Mouse (Mus musculus) C2C12 (cell line): ENCODE measurements around the gene Schip1.

Source experiments
- CTCF ChIP-seq: IDR thresholded peaks from one replicate; pipeline ENCODE4 v1.5.1; 2011; ENCODE audit not compliant: control insufficient read depth, insufficient read depth, insufficient read length
- MYOD1 ChIP-seq: IDR thresholded peaks from one replicate; pipeline ENCODE4 v1.6.1; 2011; ENCODE audit warnings: low read depth; ENCODE audit not compliant: control insufficient read depth, insufficient read length
- MYOG ChIP-seq: IDR thresholded peaks from one replicate; pipeline ENCODE4 v1.6.1; 2011; ENCODE audit not compliant: control insufficient read depth, insufficient read length; ENCODE audit errors: extremely low read depth

GRCm38 (mm10) chr3:68138833-68139627 is 74.4 kb downstream of the Schip1 start:
- no peak for TF ChIP-seq MYOG
- TF ChIP-seq MYOD1, result no peak
- no peak for TF ChIP-seq CTCF
